Mouse (Mus musculus) limb, embryonic 10.5 days (tissue): ENCODE data around the gene Gm2663. TPM values are rescaled to one million over a fixed set of nuclear protein-coding genes. Genes with fewer than 3 reads are reported as not detected.
"Not testable (repeated sequence)": the region's sequence is repeated elsewhere in the genome, so short reads cannot be mapped to it uniquely, and the experiment has no call there.

Experiments
- DNase-seq: peaks from one replicate; pipeline ENCODE4 v3.0.0-alpha.2; 2017; ENCODE audit warnings: low spot score
- H3K27ac ChIP-seq: fragments of 300-500 bp; sonication (generic); 2 replicates; pipeline ENCODE4 v1.5.1; 2016; ENCODE audit warnings: mild to moderate bottlenecking
- H3K27me3 ChIP-seq: fragments of 300-500 bp; sonication (generic); 2 replicates; pipeline ENCODE4 v1.6.1; 2016; ENCODE audit warnings: low read depth, mild to moderate bottlenecking; ENCODE audit not compliant: poor library complexity, severe bottlenecking
- H3K36me3 ChIP-seq: fragments of 300-500 bp; sonication (generic); 2 replicates; pipeline ENCODE4 v1.6.1; 2016; ENCODE audit warnings: mild to moderate bottlenecking, moderate library complexity
- H3K4me1 ChIP-seq: fragments of 300-500 bp; sonication (generic); 2 replicates; pipeline ENCODE4 v1.6.1; 2016
- H3K4me3 ChIP-seq: fragments of 300-500 bp; sonication (generic); 2 replicates; pipeline ENCODE4 v1.5.1; 2016; ENCODE audit warnings: mild to moderate bottlenecking, moderate library complexity
- H3K9me3 ChIP-seq: fragments of 300-500 bp; sonication (generic); replicated peaks from 2 replicates; pipeline ENCODE4 v1.6.1; 2016; ENCODE audit warnings: mild to moderate bottlenecking
- WGBS: fragments of 180-500 bp; shearing (Covaris S2); methylation state at CpG from one replicate; pipeline ENCODE4 v1.1.7; 2016; 5-methylcytosine and 5-hydroxymethylcytosine counted together
- polyA plus RNA-seq: library from polyadenylated mRNA; unstranded; fragments of >200 nt; fragmentation: Nextera tagmentation; extraction: Ambion mirVana; gene quantifications from 2 replicates; pipeline ENCODE4 v1.2.1, GENCODE M21; 2016

Gene Gm2663
- not detected in 2 replicates for polyA plus RNA-seq

GRCm38 (mm10) chr6:40999379-40999778 lies at the start of gene Gm2663:
TSS of gene Gm2663 (minus strand) at chr6:40999479.
- H3K4me1 ChIP-seq, DNase-seq, H3K4me3 ChIP-seq: not testable (repeated sequence)

DNA sequence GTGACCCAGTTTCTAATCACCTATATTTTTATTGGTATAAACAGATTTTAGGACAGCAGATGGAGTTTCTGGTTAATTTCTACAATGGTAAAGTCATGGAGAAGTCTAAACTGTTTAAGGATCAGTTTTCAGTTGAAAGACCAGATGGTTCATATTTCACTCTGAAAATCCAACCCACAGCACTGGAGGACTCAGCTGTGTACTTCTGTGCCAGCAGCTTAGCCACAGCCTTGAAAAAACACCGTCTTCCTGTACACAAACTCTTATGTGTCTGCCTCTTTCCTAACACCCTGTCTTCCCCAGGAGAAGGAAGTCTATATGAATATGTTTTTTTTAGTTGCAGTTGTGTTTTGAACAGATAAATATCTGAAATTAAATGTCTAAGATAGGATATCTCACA lies 49.3 kb upstream of the Gm2663 start:
- Histone ChIP-seq H3K4me3 (no peak overlapping the region), H3K4me1 (no peaks in the 10 kb centered on the region), H3K36me3 (no peaks in the 10 kb centered on the region), H3K27ac (no peak overlapping the region), H3K27me3 (no peaks in the 10 kb centered on the region), H3K9me3 (no peaks in the 10 kb centered on the region)
- no peak for DNase-seq
- 90% methylated on average over 1 of the region's 1 CpGs for WGBS

More at GRCm38 (mm10) chr6:40999379-40999778, at the start of gene Gm2663:
- H3K27ac ChIP-seq, H3K36me3 ChIP-seq, H3K27me3 ChIP-seq, H3K9me3 ChIP-seq: not testable (repeated sequence)

- no peak for DNase-seq
- Histone ChIP-seq H3K4me3 (no peak overlapping the region), H3K4me1 (no peaks in the 10 kb centered on the region), H3K27me3 (no peaks in the 10 kb centered on the region), H3K36me3 (no peaks in the 10 kb centered on the region), H3K9me3 (no peaks in the 10 kb centered on the region), H3K27ac (no peak overlapping the region)
- WGBS: 74% methylated on average over 1 of the region's 1 CpGs
Measured at GRCm38 (mm10) chr6:41047961-41048360, 48.7 kb upstream of the Gm2663 start.

- no peaks in the 10 kb centered on the region for H3K9me3 ChIP-seq
- no peak overlapping the region for H3K27ac ChIP-seq
- H3K36me3 ChIP-seq: no peaks in the 10 kb centered on the region
- 86% methylated on average over 1 of the region's 1 CpGs for WGBS
- no peaks in the 10 kb centered on the region for H3K27me3 ChIP-seq
- no peaks in the 10 kb centered on the region for H3K4me1 ChIP-seq
- no peak overlapping the region for H3K4me3 ChIP-seq
- DNase-seq: no peak
Measured at GRCm38 (mm10) chr6:41047202-41047601, 47.9 kb upstream of the Gm2663 start.

DNA sequence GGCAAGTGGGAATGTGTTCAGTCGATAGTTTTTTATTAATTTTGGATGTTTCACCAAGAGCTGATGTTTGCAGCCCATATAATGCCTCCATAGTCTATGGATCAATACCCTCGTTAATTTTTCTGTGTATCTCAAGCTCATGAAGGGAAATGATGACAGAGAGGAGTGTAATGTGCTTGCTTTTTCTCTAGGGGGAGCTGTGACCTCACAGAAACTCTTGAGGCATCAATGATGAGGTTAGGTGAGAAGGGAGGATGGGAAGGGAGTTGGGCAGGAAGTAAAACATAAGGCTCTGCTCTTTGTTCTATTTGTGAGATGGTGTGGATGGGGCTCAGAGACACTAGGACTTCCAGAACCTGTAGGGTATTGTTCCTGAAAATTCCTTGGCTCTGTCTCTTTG lies 47.3 kb upstream of the Gm2663 start:
- no peak for DNase-seq
- Histone ChIP-seq H3K4me3 (no peak overlapping the region), H3K9me3 (no peaks in the 10 kb centered on the region), H3K4me1 (no peaks in the 10 kb centered on the region), H3K36me3 (no peaks in the 10 kb centered on the region), H3K27me3 (no peaks in the 10 kb centered on the region), H3K27ac (no peak overlapping the region)
- WGBS: 67% methylated on average over 2 of the region's 2 CpGs

DNA sequence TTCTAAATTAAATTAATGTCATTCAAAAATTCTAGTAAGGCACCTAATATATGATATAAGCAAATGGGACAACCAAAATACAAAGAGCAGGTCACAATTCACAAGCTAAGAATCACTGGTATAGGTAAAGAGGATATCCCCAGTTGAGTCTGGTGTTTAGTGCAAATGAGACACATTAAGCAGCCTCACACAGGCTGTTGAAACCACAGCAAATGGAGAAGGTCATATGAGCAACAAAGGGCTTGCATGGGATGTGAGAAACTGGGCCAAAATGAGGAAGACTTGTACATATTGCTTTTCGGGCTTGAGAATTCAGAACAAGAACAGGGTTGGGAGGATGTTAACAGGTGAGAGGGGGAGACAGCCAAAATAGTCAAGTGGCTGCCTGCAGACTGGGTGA lies 45.5 kb upstream of the Gm2663 start:
- Histone ChIP-seq H3K27me3 (no peaks in the 10 kb centered on the region), H3K4me1 (no peaks in the 10 kb centered on the region), H3K9me3 (no peaks in the 10 kb centered on the region), H3K27ac (no peak overlapping the region), H3K4me3 (no peak overlapping the region), H3K36me3 (no peaks in the 10 kb centered on the region)
- no peak for DNase-seq
- 100% methylated on average over 1 of the region's 1 CpGs for WGBS

- no peaks in the 10 kb centered on the region for H3K4me1 ChIP-seq
- 88% methylated on average over 1 of the region's 1 CpGs for WGBS
- H3K36me3 ChIP-seq: no peaks in the 10 kb centered on the region
- DNase-seq: no peak
- no peaks in the 10 kb centered on the region for H3K27me3 ChIP-seq
- H3K27ac ChIP-seq: no peak overlapping the region
- H3K4me3 ChIP-seq: no peak overlapping the region
- no peaks in the 10 kb centered on the region for H3K9me3 ChIP-seq
Measured at GRCm38 (mm10) chr6:41044314-41044713, 45.0 kb upstream of the Gm2663 start.

DNA sequence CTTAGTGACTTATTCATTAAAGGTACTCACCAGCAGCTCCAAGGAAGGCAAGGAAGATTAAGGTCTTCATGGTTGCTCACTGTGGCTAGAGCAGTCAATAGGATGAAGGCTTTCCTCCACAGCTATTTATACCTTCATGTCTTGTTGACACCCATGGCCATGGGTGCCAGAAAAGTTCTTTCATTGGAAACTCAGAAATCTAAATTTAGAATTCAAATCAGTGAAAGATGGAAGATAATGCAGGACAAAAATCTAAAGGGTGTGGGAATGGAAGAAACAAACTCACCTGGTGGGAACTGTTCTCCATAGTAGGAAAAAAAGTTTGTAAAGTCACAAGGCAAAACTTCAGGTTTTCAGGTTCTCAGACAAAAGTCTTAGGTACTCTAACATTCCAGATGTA lies 36.1 kb upstream of the Gm2663 start, which contains the start of gene 2210010C04Rik:
Gene 2210010C04Rik, minus strand, starts transcription at position 101 of the 400 bp plus-strand sequence.
- no peaks in the 10 kb centered on the region for H3K27me3 ChIP-seq
- no peak within 1 kb of the TSS for H3K4me3 ChIP-seq
- no peaks in the 10 kb centered on the region for H3K9me3 ChIP-seq
- H3K36me3 ChIP-seq: no peaks in the 10 kb centered on the region
- no peak within 1 kb of the TSS for H3K27ac ChIP-seq
- no peak for DNase-seq
- H3K4me1 ChIP-seq: no peaks in the 10 kb centered on the region

DNA sequence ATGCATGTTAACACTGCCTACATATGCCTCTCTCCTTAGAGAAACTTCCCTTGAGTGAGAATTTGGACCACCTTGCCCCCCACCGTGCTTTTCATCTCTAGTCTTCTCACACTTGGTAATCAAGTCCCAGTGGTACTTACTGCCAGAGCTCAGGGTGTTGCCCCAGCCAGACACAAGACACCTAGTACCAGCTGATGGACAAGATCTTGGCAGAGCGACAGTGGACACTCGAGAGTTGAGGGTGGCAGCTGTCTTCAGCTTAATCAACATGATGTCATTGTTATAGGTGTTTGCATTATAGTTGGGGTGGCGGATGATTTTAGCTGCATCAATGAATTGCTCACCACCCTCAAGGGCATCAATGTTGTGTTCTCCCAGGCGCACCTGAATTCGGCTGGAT lies 33.5 kb upstream of the Gm2663 start:
- WGBS: 87% methylated on average over 6 of the region's 6 CpGs
- Histone ChIP-seq H3K27me3 (no peaks in the 10 kb centered on the region), H3K4me1 (no peaks in the 10 kb centered on the region), H3K36me3 (no peaks in the 10 kb centered on the region), H3K27ac (no peak overlapping the region), H3K9me3 (no peaks in the 10 kb centered on the region), H3K4me3 (no peak overlapping the region)
- DNase-seq: no peak

- 82% methylated on average over 3 of the region's 3 CpGs for WGBS
- Histone ChIP-seq H3K36me3 (no peaks in the 10 kb centered on the region), H3K27me3 (no peaks in the 10 kb centered on the region), H3K4me1 (no peaks in the 10 kb centered on the region), H3K9me3 (no peaks in the 10 kb centered on the region), H3K27ac (no peak overlapping the region), H3K4me3 (no peak overlapping the region)
- DNase-seq: no peak
Measured at GRCm38 (mm10) chr6:41032231-41032630, 33.0 kb upstream of the Gm2663 start.

DNA sequence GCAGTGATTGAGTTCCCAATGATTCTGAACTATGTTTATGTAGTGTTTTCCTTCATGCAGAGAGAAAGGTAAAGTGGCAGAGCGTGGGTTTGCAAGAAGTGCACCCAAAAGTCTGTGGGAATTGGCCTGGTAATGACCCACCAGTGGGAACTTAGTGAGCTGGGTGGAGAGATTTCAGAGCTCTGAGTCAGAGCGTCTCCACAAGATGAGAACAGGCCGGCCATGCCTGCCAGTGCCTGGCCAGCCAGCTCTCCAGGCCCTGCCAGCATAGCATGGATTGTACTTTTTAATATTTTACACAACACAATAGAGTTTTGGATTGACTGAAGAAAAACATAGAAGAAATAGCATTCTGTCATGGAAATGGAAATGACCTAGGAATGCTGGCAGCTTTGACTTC lies 31.5 kb upstream of the Gm2663 start:
- no peak overlapping the region for H3K4me3 ChIP-seq
- H3K4me1 ChIP-seq: no peaks in the 10 kb centered on the region
- no peak for DNase-seq
- H3K36me3 ChIP-seq: no peaks in the 10 kb centered on the region
- H3K9me3 ChIP-seq: no peaks in the 10 kb centered on the region
- WGBS: 95% methylated on average over 3 of the region's 3 CpGs
- no peak overlapping the region for H3K27ac ChIP-seq
- no peaks in the 10 kb centered on the region for H3K27me3 ChIP-seq

- no peak overlapping the region for H3K27ac ChIP-seq
- H3K9me3 ChIP-seq: no peaks in the 10 kb centered on the region
- no peak overlapping the region for H3K4me3 ChIP-seq
- H3K27me3 ChIP-seq: no peaks in the 10 kb centered on the region
- DNase-seq: no peak
- no peaks in the 10 kb centered on the region for H3K36me3 ChIP-seq
- no peaks in the 10 kb centered on the region for H3K4me1 ChIP-seq
- WGBS: 61% methylated on average over 2 of the region's 2 CpGs
Measured at GRCm38 (mm10) chr6:41027053-41027452, 27.8 kb upstream of the Gm2663 start.

DNA sequence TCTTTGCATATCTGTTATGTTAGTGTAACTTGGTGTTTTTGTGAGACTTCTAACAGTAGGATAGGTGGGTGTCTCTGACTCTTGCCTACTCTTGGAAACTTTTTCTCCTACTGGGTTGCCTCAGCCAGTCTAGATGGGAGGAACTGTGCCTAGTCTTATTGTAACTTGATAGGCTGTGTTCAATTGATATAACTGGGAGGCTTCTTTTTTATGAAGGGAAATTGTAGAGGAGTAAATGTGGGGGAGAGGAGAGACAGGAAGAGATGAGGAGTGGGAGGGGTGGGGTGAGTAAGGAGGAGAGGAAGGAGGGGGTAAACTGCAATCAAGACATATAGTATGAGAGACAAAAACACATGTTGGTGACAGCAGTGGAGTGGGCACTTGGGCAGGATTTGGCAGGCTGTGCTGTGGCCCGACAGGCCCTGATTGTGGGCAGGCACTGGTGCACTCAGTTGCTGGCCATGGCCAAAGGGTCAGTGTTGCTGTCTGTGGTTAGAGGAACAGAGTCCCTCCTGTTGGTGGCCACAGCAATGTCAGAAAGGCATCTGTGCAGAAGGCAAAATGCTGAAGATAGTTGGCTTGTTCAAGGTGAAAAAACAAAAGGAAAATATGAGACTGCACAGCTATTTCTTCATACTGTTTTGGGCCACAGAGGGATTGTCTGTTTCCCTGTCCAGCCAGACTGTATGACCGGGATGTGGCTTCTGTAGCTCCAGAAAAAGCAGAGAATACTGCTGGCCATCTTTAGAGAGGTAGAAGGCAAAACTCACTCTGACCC lies 26.8 kb upstream of the Gm2663 start:
- Histone ChIP-seq H3K4me3 (no peak overlapping the region), H3K27ac (no peak overlapping the region), H3K9me3 (no peaks in the 10 kb centered on the region), H3K36me3 (no peaks in the 10 kb centered on the region), H3K4me1 (no peaks in the 10 kb centered on the region), H3K27me3 (no peaks in the 10 kb centered on the region)
- WGBS: 82% methylated on average over 2 of the region's 2 CpGs
- no peak for DNase-seq

- 88% methylated on average over 2 of the region's 2 CpGs for WGBS
- Histone ChIP-seq H3K9me3 (no peaks in the 10 kb centered on the region), H3K36me3 (no peaks in the 10 kb centered on the region)
Measured at GRCm38 (mm10) chr6:41019140-41019539, 19.9 kb upstream of the Gm2663 start.

More at GRCm38 (mm10) chr6:41019140-41019539, 19.9 kb upstream of the Gm2663 start:
- no peak for DNase-seq
- H3K27me3 ChIP-seq: no peaks in the 10 kb centered on the region
- no peak overlapping the region for H3K27ac ChIP-seq
- no peaks in the 10 kb centered on the region for H3K4me1 ChIP-seq
- H3K4me3 ChIP-seq: no peak overlapping the region
